Mouse (Mus musculus): ENCODE measurements around the gene Ikbip. TPM values are rescaled to one million over a fixed set of nuclear protein-coding genes. Genes with fewer than 3 reads are reported as not detected.
A peak's percentile ranks its signal among the peaks of the same experiment; 100 is the strongest.

The Ikbip gene
- 40.2 and 41.3 TPM in 2 replicates for polyA plus RNA-seq (2015; fragmentation: Nextera tagmentation; extraction: Ambion mirVana)

- no peaks in the 10 kb centered on the region for H3K27me3 ChIP-seq (replicated peaks)
- H3K9ac ChIP-seq: peak within 1 kb of the TSS; percentile 95
- H3K27ac ChIP-seq (replicated peaks): peak within 1 kb of the TSS; percentile 92
- H3K4me3 ChIP-seq: peak within 1 kb of the TSS; percentile 97
- H3K4me1 ChIP-seq: peaks cover 17% of the 10 kb centered on the region
- H3K9me3 ChIP-seq: no peaks in the 10 kb centered on the region
- WGBS: under 1% methylated on average over 83 of the region's 87 CpGs
- ATAC-seq (ENCODE audit: extremely low read depth, insufficient number of reproducible peaks, low FRiP score, low TSS enrichment): peak; percentile 95
- H3K36me3 ChIP-seq: peaks cover 25% of the 10 kb centered on the region
- peak within 1 kb of the TSS; percentile 77 for H3K4me2 ChIP-seq
Observed at GRCm38 (mm10) chr10:91082550-91083392, at the start of gene Ikbip, which contains the start of gene Apaf1. Gene Ikbip (plus strand): TSS chr10:91082940. Gene Apaf1 (minus strand): TSS chr10:91082770.

DNA sequence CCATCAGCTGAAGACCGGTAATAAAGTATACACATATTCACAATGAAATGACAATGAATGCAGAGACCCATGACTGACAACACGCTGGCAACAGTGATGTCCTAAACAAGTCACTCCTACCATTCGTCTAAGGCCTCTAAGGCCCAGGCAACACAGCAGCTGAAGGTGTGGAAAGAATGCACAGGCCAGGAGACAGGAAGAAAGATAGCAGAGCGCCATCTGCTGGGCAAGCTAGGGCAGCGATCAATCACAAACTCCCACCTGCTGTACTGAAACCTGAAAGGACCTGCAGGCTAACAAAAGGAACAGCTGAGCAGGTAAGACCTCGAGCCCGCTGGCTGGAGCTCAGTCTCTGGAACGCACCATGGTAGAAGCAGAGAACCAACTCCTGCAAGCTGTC is 48.8 kb upstream of the Ikbip start:
- Histone ChIP-seq H3K9me3 (no peaks in the 10 kb centered on the region), H3K4me1 (no peaks in the 10 kb centered on the region), H3K4me3 (no peak overlapping the region), H3K36me3 (peaks cover 53% of the 10 kb centered on the region), H3K27ac (replicated peaks) (no peak overlapping the region), H3K9ac (no peak overlapping the region), H3K4me2 (no peak overlapping the region), H3K27me3 (replicated peaks) (no peaks in the 10 kb centered on the region)
- 28% methylated on average over 8 of the region's 8 CpGs for WGBS
- no peak for ATAC-seq (ENCODE audit: extremely low read depth, insufficient number of reproducible peaks, low FRiP score, low TSS enrichment)

GRCm38 (mm10) chr10:91049696-91050095 is 33.0 kb upstream of the Ikbip start:
- ATAC-seq (ENCODE audit: extremely low read depth, insufficient number of reproducible peaks, low FRiP score, low TSS enrichment): no peak
- Histone ChIP-seq H3K27ac (replicated peaks) (no peak overlapping the region), H3K4me3 (no peak overlapping the region), H3K9me3 (no peaks in the 10 kb centered on the region), H3K4me2 (no peak overlapping the region), H3K4me1 (0 out of 2 replicates have a peak, but pooled peaks cover under 1% of the 10 kb centered on the region), H3K27me3 (replicated peaks) (no peaks in the 10 kb centered on the region), H3K36me3 (peaks cover 86% of the 10 kb centered on the region), H3K9ac (no peak overlapping the region)
- WGBS: 89% methylated on average over 4 of the region's 4 CpGs

DNA sequence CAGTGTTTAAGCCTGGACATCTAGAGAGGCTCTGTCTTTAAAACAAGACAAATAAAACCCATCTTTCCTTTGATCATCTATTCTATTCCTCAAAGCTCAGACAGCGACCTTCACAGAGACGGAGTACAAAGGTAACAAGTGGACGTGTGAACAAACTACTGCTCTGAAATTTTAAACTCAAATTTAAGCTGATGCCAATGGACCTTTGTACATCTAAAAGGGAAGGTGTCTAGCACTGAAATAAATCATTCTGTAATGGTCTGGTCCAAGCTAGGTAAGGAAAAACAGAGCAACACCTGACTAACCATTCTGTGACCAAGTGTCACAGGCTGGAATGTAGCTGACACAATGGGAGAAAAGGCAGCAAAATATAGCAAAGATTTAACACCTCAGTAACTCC is 31.6 kb upstream of the Ikbip start:
- H3K4me3 ChIP-seq: no peak overlapping the region
- WGBS: 87% methylated on average over 3 of the region's 3 CpGs
- H3K4me1 ChIP-seq: peaks cover 4% of the 10 kb centered on the region; the same call in 1 of the 2 replicates
- H3K27ac ChIP-seq (replicated peaks): no peak overlapping the region
- no peak overlapping the region for H3K9ac ChIP-seq
- H3K9me3 ChIP-seq: no peaks in the 10 kb centered on the region
- ATAC-seq (ENCODE audit: extremely low read depth, insufficient number of reproducible peaks, low FRiP score, low TSS enrichment): no peak
- H3K36me3 ChIP-seq: peaks cover 91% of the 10 kb centered on the region
- H3K4me2 ChIP-seq: no peak overlapping the region
- no peaks in the 10 kb centered on the region for H3K27me3 ChIP-seq (replicated peaks)

GRCm38 (mm10) chr10:91052734-91053133 is 30.0 kb upstream of the Ikbip start:
- H3K9me3 ChIP-seq: no peaks in the 10 kb centered on the region
- ATAC-seq (ENCODE audit: extremely low read depth, insufficient number of reproducible peaks, low FRiP score, low TSS enrichment): no peak
- no peak overlapping the region for H3K27ac ChIP-seq (replicated peaks)
- no peak overlapping the region for H3K4me2 ChIP-seq
- H3K4me1 ChIP-seq: peaks cover 4% of the 10 kb centered on the region; the same call in 1 of the 2 replicates
- no peak overlapping the region for H3K9ac ChIP-seq
- peaks cover 85% of the 10 kb centered on the region for H3K36me3 ChIP-seq
- no peak overlapping the region for H3K4me3 ChIP-seq
- H3K27me3 ChIP-seq (replicated peaks): no peaks in the 10 kb centered on the region

DNA sequence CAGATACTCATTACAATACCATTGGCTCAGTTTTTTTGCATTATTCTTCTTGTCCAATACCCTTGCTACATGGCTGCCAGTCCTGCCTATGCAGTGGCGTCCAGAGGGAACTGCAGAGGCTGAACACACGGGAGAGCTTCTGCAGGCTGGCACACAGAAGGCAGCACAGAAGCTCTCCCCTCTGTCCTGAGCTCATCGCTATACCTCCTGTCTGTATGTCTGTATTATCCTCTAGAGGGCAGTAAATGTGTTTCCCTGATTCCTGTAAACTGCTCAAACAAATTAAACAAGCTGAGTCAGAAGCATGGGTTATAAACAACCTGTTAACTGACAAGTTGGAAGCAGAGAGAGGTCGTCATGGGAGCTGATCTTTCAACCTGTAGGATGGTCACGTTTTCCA is 22.0 kb upstream of the Ikbip start:
- Histone ChIP-seq H3K36me3 (peaks cover 86% of the 10 kb centered on the region), H3K4me2 (no peak overlapping the region), H3K27ac (replicated peaks) (no peak overlapping the region), H3K9me3 (no peaks in the 10 kb centered on the region), H3K27me3 (replicated peaks) (no peaks in the 10 kb centered on the region), H3K4me1 (0 out of 2 replicates have a peak, but pooled peaks cover 7% of the 10 kb centered on the region), H3K9ac (no peak overlapping the region), H3K4me3 (no peak overlapping the region)
- ATAC-seq (ENCODE audit: extremely low read depth, insufficient number of reproducible peaks, low FRiP score, low TSS enrichment): no peak
- WGBS: 30% methylated on average over 5 of the region's 5 CpGs

DNA sequence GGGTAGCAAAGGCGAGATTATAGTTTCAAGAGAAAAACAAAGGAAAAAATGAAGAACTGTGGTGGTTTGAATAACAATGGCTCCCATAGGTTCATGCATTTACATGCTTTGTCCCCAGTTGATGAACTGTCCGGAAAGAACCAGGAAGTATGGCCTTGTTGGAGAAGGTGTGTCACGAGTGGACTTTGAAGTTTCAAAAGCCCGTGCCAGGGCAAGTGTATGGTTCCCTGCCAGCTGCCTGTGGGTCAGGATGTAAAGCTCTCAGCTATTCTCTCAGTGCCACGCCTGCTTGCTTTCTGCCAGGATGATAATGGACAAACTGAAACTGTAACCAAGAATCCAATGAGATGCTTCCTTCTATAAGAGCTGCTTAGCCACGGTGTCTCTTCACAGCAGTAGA is 20.4 kb upstream of the Ikbip start:
- 83% methylated on average over 6 of the region's 6 CpGs for WGBS
- H3K4me2 ChIP-seq: no peak overlapping the region
- no peak overlapping the region for H3K27ac ChIP-seq (replicated peaks)
- H3K27me3 ChIP-seq (replicated peaks): no peaks in the 10 kb centered on the region
- H3K4me3 ChIP-seq: no peak overlapping the region
- no peak overlapping the region for H3K9ac ChIP-seq
- 0 out of 2 replicates have a peak, but pooled peaks cover 7% of the 10 kb centered on the region for H3K4me1 ChIP-seq
- H3K9me3 ChIP-seq: no peaks in the 10 kb centered on the region
- H3K36me3 ChIP-seq: peaks cover 94% of the 10 kb centered on the region
- ATAC-seq (ENCODE audit: extremely low read depth, insufficient number of reproducible peaks, low FRiP score, low TSS enrichment): no peak

- ATAC-seq (ENCODE audit: extremely low read depth, insufficient number of reproducible peaks, low FRiP score, low TSS enrichment): no peak
- Histone ChIP-seq H3K27ac (replicated peaks) (no peak overlapping the region), H3K9me3 (no peaks in the 10 kb centered on the region), H3K4me1 (no peaks in the 10 kb centered on the region), H3K4me3 (no peak overlapping the region), H3K9ac (no peak overlapping the region), H3K27me3 (replicated peaks) (no peaks in the 10 kb centered on the region), H3K36me3 (peaks cover 71% of the 10 kb centered on the region), H3K4me2 (no peak overlapping the region)
- WGBS: 50% methylated on average over 1 of the region's 1 CpGs
Observed at GRCm38 (mm10) chr10:91071768-91072167, 11.0 kb upstream of the Ikbip start.

- Histone ChIP-seq H3K36me3 (peaks cover 72% of the 10 kb centered on the region), H3K4me3 (no peak overlapping the region), H3K9ac (no peak overlapping the region), H3K27me3 (replicated peaks) (no peaks in the 10 kb centered on the region), H3K9me3 (no peaks in the 10 kb centered on the region), H3K27ac (replicated peaks) (no peak overlapping the region), H3K4me1 (no peaks in the 10 kb centered on the region), H3K4me2 (no peak overlapping the region)
- 68% methylated on average over 3 of the region's 3 CpGs for WGBS
- no peak for ATAC-seq (ENCODE audit: extremely low read depth, insufficient number of reproducible peaks, low FRiP score, low TSS enrichment)
Observed at GRCm38 (mm10) chr10:91073345-91073744, 9.4 kb upstream of the Ikbip start.

DNA sequence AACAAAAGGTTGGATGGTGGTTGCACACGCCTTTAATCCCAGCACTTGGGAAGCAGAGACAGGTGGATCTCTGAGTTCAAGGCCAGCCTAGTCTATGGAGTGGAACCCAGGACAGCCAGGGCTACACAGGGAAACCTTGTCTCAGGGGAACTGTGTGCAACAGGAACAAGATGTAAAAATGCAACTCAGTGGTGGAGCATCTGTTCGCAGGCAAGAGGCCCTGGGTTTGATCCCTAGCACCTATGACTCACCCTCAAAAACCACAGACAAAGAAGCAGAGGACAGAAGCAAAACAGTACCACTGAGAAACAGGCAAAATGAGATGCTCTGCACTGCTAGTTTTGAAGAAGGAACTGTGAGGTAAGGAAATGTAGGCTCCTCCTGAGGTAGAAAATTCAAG is 6.1 kb upstream of the Ikbip start:
- H3K27me3 ChIP-seq (replicated peaks): no peaks in the 10 kb centered on the region
- H3K9me3 ChIP-seq: no peaks in the 10 kb centered on the region
- WGBS: 87% methylated on average over 2 of the region's 2 CpGs
- peaks cover 8% of the 10 kb centered on the region; the same call in 1 of the 2 replicates for H3K4me1 ChIP-seq
- ATAC-seq (ENCODE audit: extremely low read depth, insufficient number of reproducible peaks, low FRiP score, low TSS enrichment): no peak
- no peak overlapping the region for H3K4me2 ChIP-seq
- H3K27ac ChIP-seq (replicated peaks): no peak overlapping the region
- no peak overlapping the region for H3K4me3 ChIP-seq
- no peak overlapping the region for H3K9ac ChIP-seq
- peaks cover 64% of the 10 kb centered on the region for H3K36me3 ChIP-seq

DNA sequence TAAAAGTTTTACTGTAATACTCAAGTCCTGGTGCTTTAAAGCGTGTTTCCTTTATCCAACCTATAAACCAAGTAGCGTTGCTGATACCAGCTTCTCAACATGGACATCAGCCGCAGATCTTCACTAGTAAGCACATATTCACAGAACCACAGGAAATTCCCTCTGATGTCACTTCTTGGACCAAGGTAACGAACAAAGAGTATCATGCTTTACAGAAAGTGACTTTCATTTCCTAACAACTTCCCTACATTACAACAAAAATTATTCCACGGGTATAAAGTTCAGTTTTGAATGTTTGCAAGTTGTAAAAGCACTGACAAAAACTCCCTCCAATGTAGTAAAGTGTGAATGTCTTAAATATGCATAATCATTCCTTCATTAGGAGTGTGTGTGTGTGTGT is 2.2 kb upstream of the Ikbip start:
- no peak overlapping the region for H3K27ac ChIP-seq (replicated peaks)
- no peak for ATAC-seq (ENCODE audit: extremely low read depth, insufficient number of reproducible peaks, low FRiP score, low TSS enrichment)
- peaks cover 42% of the 10 kb centered on the region for H3K36me3 ChIP-seq
- no peaks in the 10 kb centered on the region for H3K27me3 ChIP-seq (replicated peaks)
- H3K9ac ChIP-seq: no peak overlapping the region
- no peaks in the 10 kb centered on the region for H3K9me3 ChIP-seq
- peak overlapping the region; percentile 77 for H3K4me2 ChIP-seq
- H3K4me3 ChIP-seq: 0 out of 2 replicates have a peak overlapping the region, but pooled peaks have one; percentile 1
- 79% methylated on average over 5 of the region's 5 CpGs for WGBS
- peaks cover 17% of the 10 kb centered on the region for H3K4me1 ChIP-seq

All from heart, embryonic 13.5 days (tissue).